Mouse (Mus musculus) thymus, adult 2 months (tissue): Measurements from ENCODE around the gene Slamf7. TPM values are rescaled to one million over a fixed set of nuclear protein-coding genes. Genes with fewer than 3 reads are reported as not detected.

Experiments
- DNase-seq: peaks from one replicate; pipeline ENCODE4 v3.0.0; 2021
- H3K27ac ChIP-seq: fragments of 200-500 bp; 2 replicates; pipeline ENCODE4 v1.5.1; 2012; ENCODE audit warnings: low read length, control low read depth; ENCODE audit not compliant: control insufficient read depth, insufficient read depth
- H3K27me3 ChIP-seq: fragments of 200-500 bp; 2 replicates; pipeline ENCODE4 v1.6.1; 2012; ENCODE audit warnings: mild to moderate bottlenecking, low read length, moderate library complexity, mixed read lengths; ENCODE audit not compliant: control insufficient read depth, insufficient read depth
- H3K36me3 ChIP-seq: fragments of 200-500 bp; 2 replicates; pipeline ENCODE4 v1.6.1; 2012; ENCODE audit warnings: mild to moderate bottlenecking, low read length, moderate library complexity; ENCODE audit not compliant: control insufficient read depth, insufficient read depth
- H3K4me1 ChIP-seq: fragments of 200-500 bp; replicated peaks from 2 replicates; pipeline ENCODE4 v1.6.1; 2012; ENCODE audit warnings: low read length; ENCODE audit not compliant: control insufficient read depth, insufficient read depth
- H3K4me3 ChIP-seq: fragments of 200-500 bp; 2 replicates; pipeline ENCODE4 v1.5.1; 2012; ENCODE audit warnings: mild to moderate bottlenecking, low read length, control low read depth, moderate library complexity; ENCODE audit not compliant: control insufficient read depth, insufficient read depth
- CTCF ChIP-seq: fragments of 200-500 bp; IDR thresholded peaks from 2 replicates; pipeline ENCODE4 v1.5.1; 2012; ENCODE audit warnings: mild to moderate bottlenecking, control low read depth, low read length, moderate library complexity, borderline replicate concordance; ENCODE audit not compliant: control insufficient read depth, poor library complexity, insufficient read depth; ENCODE audit errors: extremely low read depth
- POLR2A ChIP-seq: fragments of 200-500 bp; IDR thresholded peaks from 2 replicates; pipeline ENCODE4 v1.6.1; 2012; ENCODE audit warnings: mild to moderate bottlenecking, low read length, control low read depth, moderate library complexity; ENCODE audit not compliant: control insufficient read depth, poor library complexity, insufficient read depth; ENCODE audit errors: extremely low read depth
- WGBS: fragments of 180-500 bp; shearing (Covaris S2); methylation state at CpG from one replicate; pipeline ENCODE4 v1.1.7; 2018; 5-methylcytosine and 5-hydroxymethylcytosine counted together
- polyA plus RNA-seq: library from polyadenylated mRNA; depleted of rRNA; stranded (reverse); fragments of >200 nt; gene quantifications from 2 replicates; pipeline ENCODE4 v1.2.3, GENCODE M21; 2012; rRNA removed

Gene Slamf7
- polyA plus RNA-seq, 1 experiment: 4.5 TPM

- no peaks in the 10 kb centered on the region for H3K36me3 ChIP-seq
- no peak overlapping the region for H3K4me3 ChIP-seq
- no peaks in the 10 kb centered on the region for H3K27me3 ChIP-seq
- peaks cover 3% of the 10 kb centered on the region for H3K4me1 ChIP-seq
- TF ChIP-seq POLR2A: no peak
- no peak for TF ChIP-seq CTCF
- peak; percentile 26 for DNase-seq
- no peak overlapping the region for H3K27ac ChIP-seq
- WGBS: 9% methylated on average over 2 of the region's 2 CpGs
Observed at GRCm38 (mm10) chr1:171613962-171614361, 38.9 kb downstream of the Slamf7 start.

DNA sequence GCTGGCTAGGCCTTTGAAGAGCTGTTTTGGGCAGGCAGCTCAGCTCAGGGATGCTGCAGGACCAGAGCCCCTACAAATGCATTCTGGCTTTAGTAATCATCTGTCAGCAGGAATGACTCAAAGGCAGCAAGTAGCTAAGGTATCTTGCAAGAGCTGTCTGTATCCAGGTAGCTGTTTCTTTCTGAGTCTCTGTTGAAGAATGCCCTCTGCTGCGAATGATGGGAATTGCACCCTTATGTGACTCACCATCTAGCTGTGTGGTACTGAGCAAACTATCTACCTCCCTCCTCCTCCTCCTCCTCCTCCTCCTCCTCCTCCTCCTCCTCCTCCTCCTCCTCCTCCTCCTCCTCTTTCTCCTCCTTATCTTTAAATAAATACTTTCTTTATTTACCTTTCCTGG is 42.1 kb downstream of the Slamf7 start:
- Histone ChIP-seq H3K4me3 (no peak overlapping the region), H3K36me3 (no peaks in the 10 kb centered on the region), H3K4me1 (no peaks in the 10 kb centered on the region), H3K27me3 (no peaks in the 10 kb centered on the region), H3K27ac (no peak overlapping the region)
- WGBS: 56% methylated on average over 1 of the region's 1 CpGs
- TF ChIP-seq POLR2A: no peak
- TF ChIP-seq CTCF: no peak
- peak; percentile 53 for DNase-seq

- no peaks in the 10 kb centered on the region for H3K27me3 ChIP-seq
- H3K4me3 ChIP-seq: no peak overlapping the region
- no peak for TF ChIP-seq POLR2A
- no peak for TF ChIP-seq CTCF
- peak; percentile 45 for DNase-seq
- H3K4me1 ChIP-seq: no peaks in the 10 kb centered on the region
- H3K27ac ChIP-seq: no peak overlapping the region
- 96% methylated on average over 2 of the region's 2 CpGs for WGBS
- no peaks in the 10 kb centered on the region for H3K36me3 ChIP-seq
Observed at GRCm38 (mm10) chr1:171610026-171610425, 42.8 kb downstream of the Slamf7 start.

DNA sequence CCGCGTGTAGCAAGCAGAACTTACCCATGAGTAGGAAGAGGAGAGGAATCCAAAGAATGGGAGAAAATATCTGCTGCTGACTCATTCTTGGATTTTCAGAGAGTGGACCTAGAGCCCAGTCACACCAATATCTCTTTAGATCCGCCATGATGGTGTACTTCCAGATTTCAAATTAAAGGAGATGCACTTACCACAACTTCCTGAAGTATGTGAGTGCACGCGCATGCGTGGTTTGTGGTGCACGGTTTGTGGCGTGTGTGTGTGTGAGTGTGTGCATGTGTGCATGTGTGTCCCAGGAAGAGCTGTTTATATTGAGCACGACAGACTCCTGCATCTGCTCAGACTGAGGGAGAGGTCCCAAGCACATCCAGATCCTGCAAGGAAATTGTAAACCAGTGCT is 45.7 kb downstream of the Slamf7 start, which contains the start of gene Ly9:
Ly9 (minus strand) TSS at position 235 of the 400 bp plus-strand sequence.
- Histone ChIP-seq H3K27ac (no peak within 1 kb of the TSS), H3K4me3 (peak within 1 kb of the TSS; percentile 23), H3K36me3 (no peaks in the 10 kb centered on the region), H3K27me3 (no peaks in the 10 kb centered on the region), H3K4me1 (no peaks in the 10 kb centered on the region)
- 6% methylated on average over 9 of the region's 9 CpGs for WGBS
- DNase-seq: peak; percentile 76
- no peak for TF ChIP-seq POLR2A
- TF ChIP-seq CTCF: no peak

DNA sequence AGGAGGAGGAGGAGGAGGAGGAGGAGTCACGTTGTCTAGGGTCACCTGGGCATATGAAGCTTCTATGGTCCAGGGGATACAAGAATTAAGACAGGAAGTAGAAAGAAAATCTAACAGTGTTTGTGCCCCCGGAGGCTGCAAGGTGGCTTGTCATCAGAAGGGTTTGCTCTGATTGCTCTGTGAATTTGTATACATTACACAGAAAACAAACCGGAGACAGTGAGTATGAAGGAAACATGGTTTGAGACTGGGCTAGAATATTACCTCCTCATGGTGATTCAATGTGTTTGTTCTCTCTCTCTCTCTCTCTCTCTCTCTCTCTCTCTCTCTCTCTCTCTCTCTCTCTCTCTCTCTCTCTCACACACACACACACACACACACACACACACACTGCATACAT is 46.2 kb downstream of the Slamf7 start:
- TF ChIP-seq POLR2A (no peak), CTCF (no peak)
- DNase-seq: no peak
- Histone ChIP-seq H3K4me1 (no peaks in the 10 kb centered on the region), H3K27ac (no peak overlapping the region), H3K36me3 (peaks cover 4% of the 10 kb centered on the region; the same call in 1 of the 2 replicates), H3K4me3 (peak overlapping the region; percentile 23), H3K27me3 (no peaks in the 10 kb centered on the region)
- WGBS: 10% methylated on average over 3 of the region's 3 CpGs

DNA sequence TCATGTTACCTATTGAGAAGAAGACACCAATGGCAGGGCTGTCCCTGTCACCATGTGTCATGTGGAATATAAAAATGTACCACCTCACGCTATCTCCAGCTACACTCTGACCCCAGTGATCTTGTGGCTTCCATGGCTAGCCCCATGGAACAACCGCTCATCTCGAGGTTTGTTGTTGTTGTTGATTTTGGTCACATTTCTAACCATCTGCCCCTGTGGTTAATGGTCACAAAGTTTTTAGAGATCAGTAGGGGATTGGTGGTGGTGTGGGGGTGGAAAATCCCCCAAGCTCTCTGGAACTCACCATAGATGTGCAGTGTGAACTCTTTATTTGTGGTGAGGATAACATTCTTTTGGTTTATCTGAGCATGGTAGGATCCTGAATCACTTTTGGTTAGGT is 48.1 kb downstream of the Slamf7 start:
- WGBS: 74% methylated on average over 3 of the region's 3 CpGs
- H3K4me3 ChIP-seq: no peak overlapping the region
- TF ChIP-seq CTCF (no peak), POLR2A (no peak)
- no peaks in the 10 kb centered on the region for H3K4me1 ChIP-seq
- H3K36me3 ChIP-seq: peaks cover 23% of the 10 kb centered on the region
- H3K27me3 ChIP-seq: no peaks in the 10 kb centered on the region
- no peak for DNase-seq
- H3K27ac ChIP-seq: no peak overlapping the region

- H3K36me3 ChIP-seq: peaks cover 13% of the 10 kb centered on the region; the same call in 1 of the 2 replicates
- 96% methylated on average over 2 of the region's 2 CpGs for WGBS
- TF ChIP-seq CTCF (no peak), POLR2A (no peak)
Observed at GRCm38 (mm10) chr1:171584584-171584983, 68.3 kb downstream of the Slamf7 start.

More at GRCm38 (mm10) chr1:171584584-171584983, 68.3 kb downstream of the Slamf7 start:
- DNase-seq: no peak
- no peaks in the 10 kb centered on the region for H3K4me1 ChIP-seq
- H3K27me3 ChIP-seq: no peaks in the 10 kb centered on the region
- no peak overlapping the region for H3K4me3 ChIP-seq
- H3K27ac ChIP-seq: no peak overlapping the region

Other genes starting within 250 kb of the Slamf7 start
- 177 and 184 TPM in 2 replicates for gene Usf1, start 241.7 kb downstream of the Slamf7 start, polyA plus RNA-seq
- 5.3 and 6.1 TPM in 2 replicates for gene Tstd1, start 234.2 kb downstream of the Slamf7 start, polyA plus RNA-seq
- gene F11r, start 215.5 kb downstream of the Slamf7 start, polyA plus RNA-seq: 17.7 and 18.6 TPM in 2 replicates
- gene Alyref2, start 149.6 kb downstream of the Slamf7 start, polyA plus RNA-seq: 5.8 and 6.6 TPM in 2 replicates
- gene Itln1, start 117.7 kb downstream of the Slamf7 start, polyA plus RNA-seq: 1.9 and 2.5 TPM in 2 replicates
- gene Cd244a, start 93.8 kb downstream of the Slamf7 start, polyA plus RNA-seq: 1.8 and 1.9 TPM in 2 replicates
- 30.6 and 32.0 TPM in 2 replicates for gene Ly9, start 45.6 kb downstream of the Slamf7 start, polyA plus RNA-seq
- gene Cd48, start 29.0 kb upstream of the Slamf7 start, polyA plus RNA-seq: 41.9 and 63.2 TPM in 2 replicates
- gene Slamf1, start 114.1 kb upstream of the Slamf7 start, polyA plus RNA-seq: 20.4 and 20.5 TPM in 2 replicates
- 22.3 and 27.8 TPM in 2 replicates for gene Cd84, start 186.7 kb upstream of the Slamf7 start, polyA plus RNA-seq
- 9.5 and 11.6 TPM in 2 replicates for gene Gm10521, start 242.6 kb upstream of the Slamf7 start, polyA plus RNA-seq